Mouse (Mus musculus) hindbrain, postnatal 0 days (tissue): ENCODE measurements at regions not wholly inside any gene's neighbourhood (a gene's known extent, or its start where the extent isn't known, plus 50 kb on each side); places are given as distances from the start of the nearest gene placed in this dataset.
A peak's percentile ranks its signal among the peaks of the same experiment; 100 is the strongest.

Experiments used
- ATAC-seq: fragments of 200-750 bp; cut with Nextera tagmentation; 2 replicates; pipeline ENCODE4 v1.8.0; 2017; ENCODE audit warnings: mild to moderate bottlenecking, moderate TSS enrichment, moderate library complexity
- DNase-seq: peaks from one replicate; pipeline ENCODE4 v3.0.0-alpha.2; 2015; ENCODE audit warnings: low spot score
- H3K27ac ChIP-seq: fragments of 300-500 bp; sonication (generic); 2 replicates; pipeline ENCODE4 v1.5.1; 2014; ENCODE audit warnings: mild to moderate bottlenecking
- H3K27me3 ChIP-seq: fragments of 300-500 bp; sonication (generic); 2 replicates; pipeline ENCODE4 v1.6.1; 2014; ENCODE audit warnings: low read length, mixed read lengths; ENCODE audit not compliant: insufficient read depth
- H3K36me3 ChIP-seq: fragments of 300-500 bp; sonication (generic); 2 replicates; pipeline ENCODE4 v1.6.1; 2014; ENCODE audit warnings: low read length, mixed read lengths; ENCODE audit not compliant: insufficient read depth
- H3K4me1 ChIP-seq: fragments of 300-500 bp; sonication (generic); 2 replicates; pipeline ENCODE4 v1.6.1; 2014; ENCODE audit warnings: antibody characterized with exemption, low read length, mixed read lengths; ENCODE audit not compliant: insufficient read depth
- H3K4me2 ChIP-seq: fragments of 300-500 bp; sonication (generic); 2 replicates; pipeline ENCODE4 v1.6.1; 2014; ENCODE audit warnings: low read depth, mild to moderate bottlenecking, low read length, moderate library complexity, mixed read lengths
- H3K4me3 ChIP-seq: fragments of 300-500 bp; sonication (generic); 2 replicates; pipeline ENCODE4 v1.5.1; 2014; ENCODE audit warnings: low read length
- H3K9ac ChIP-seq: fragments of 300-500 bp; sonication (generic); replicated peaks from 2 replicates; pipeline ENCODE4 v1.6.1; 2014; ENCODE audit warnings: mild to moderate bottlenecking, low read length, moderate library complexity, mixed read lengths
- H3K9me3 ChIP-seq: fragments of 300-500 bp; sonication (generic); 2 replicates; pipeline ENCODE4 v1.6.1; 2016; ENCODE audit warnings: low read length, mixed read lengths
- CTCF ChIP-seq: IDR thresholded peaks from 2 replicates; pipeline ENCODE4 v1.5.1; 2016; ENCODE audit warnings: antibody characterized with exemption, control low read depth, low read depth
- WGBS: fragments of 180-500 bp; shearing (Covaris S2); extraction: QIAGEN DNeasy Blood & Tissue Kit; methylation state at CpG from one replicate; pipeline ENCODE4 v1.1.7; 2014; 5-methylcytosine and 5-hydroxymethylcytosine counted together

GRCm38 (mm10) chr2:180835936-180836602 is 59.4 kb upstream of the Bhlhe23 start:
- peak; percentile 70 for ATAC-seq
- Histone ChIP-seq H3K27ac (peak overlapping the region; percentile 56; the same call in 1 of the 2 replicates), H3K4me3 (no peak overlapping the region), H3K36me3 (no peaks in the 10 kb centered on the region), H3K4me2 (no peak overlapping the region), H3K9ac (no peak overlapping the region), H3K4me1 (no peaks in the 10 kb centered on the region; the same call in 1 of the 2 replicates), H3K9me3 (no peaks in the 10 kb centered on the region), H3K27me3 (no peaks in the 10 kb centered on the region)
- TF ChIP-seq CTCF: no peak
- 62% methylated on average over 6 of the region's 6 CpGs for WGBS
- peak; percentile 39 for DNase-seq

- no peak overlapping the region for H3K9ac ChIP-seq
- no peaks in the 10 kb centered on the region for H3K9me3 ChIP-seq
- no peak overlapping the region for H3K27ac ChIP-seq
- H3K4me3 ChIP-seq: no peak overlapping the region
- DNase-seq (no peak), ATAC-seq (no peak)
- H3K4me1 ChIP-seq: no peaks in the 10 kb centered on the region; the same call in 1 of the 2 replicates
- TF ChIP-seq CTCF: no peak
- no peaks in the 10 kb centered on the region for H3K27me3 ChIP-seq
- no peak overlapping the region for H3K4me2 ChIP-seq
- H3K36me3 ChIP-seq: no peaks in the 10 kb centered on the region
- 70% methylated on average over 7 of the region's 7 CpGs for WGBS
Measured at GRCm38 (mm10) chr2:180832711-180833110, 56.0 kb upstream of the Bhlhe23 start.

- ATAC-seq (no peak), DNase-seq (no peak)
- H3K9ac ChIP-seq: no peak overlapping the region
- 80% methylated on average over 2 of the region's 2 CpGs for WGBS
- H3K4me2 ChIP-seq: no peak overlapping the region
- H3K4me3 ChIP-seq: no peak overlapping the region
- H3K9me3 ChIP-seq: no peaks in the 10 kb centered on the region
- H3K27ac ChIP-seq: no peak overlapping the region
- TF ChIP-seq CTCF: no peak
- no peaks in the 10 kb centered on the region for H3K27me3 ChIP-seq
- H3K4me1 ChIP-seq: 0 out of 2 replicates have a peak, but pooled peaks cover under 1% of the 10 kb centered on the region
- H3K36me3 ChIP-seq: no peaks in the 10 kb centered on the region
Measured at GRCm38 (mm10) chr2:180830607-180831006, 53.9 kb upstream of the Bhlhe23 start.

- Histone ChIP-seq H3K27ac (no peak overlapping the region), H3K27me3 (no peaks in the 10 kb centered on the region), H3K4me2 (no peak overlapping the region), H3K9ac (no peak overlapping the region), H3K4me1 (0 out of 2 replicates have a peak, but pooled peaks cover 4% of the 10 kb centered on the region), H3K9me3 (no peaks in the 10 kb centered on the region), H3K4me3 (no peak overlapping the region), H3K36me3 (no peaks in the 10 kb centered on the region)
- TF ChIP-seq CTCF: no peak
- ATAC-seq: no peak
- DNase-seq: no peak
- WGBS: 68% methylated on average over 2 of the region's 2 CpGs
Measured at GRCm38 (mm10) chr2:180828086-180828485, 51.4 kb upstream of the Bhlhe23 start.

GRCm38 (mm10) chr2:180826742-180827141 is 50.0 kb upstream of the Bhlhe23 start:
- no peaks in the 10 kb centered on the region for H3K9me3 ChIP-seq
- ATAC-seq (no peak), DNase-seq (no peak)
- H3K9ac ChIP-seq: no peak overlapping the region
- WGBS: 91% methylated on average over 1 of the region's 1 CpGs
- no peaks in the 10 kb centered on the region for H3K27me3 ChIP-seq
- H3K4me3 ChIP-seq: no peak overlapping the region
- H3K27ac ChIP-seq: no peak overlapping the region
- H3K4me2 ChIP-seq: no peak overlapping the region
- H3K36me3 ChIP-seq: no peaks in the 10 kb centered on the region
- no peak for TF ChIP-seq CTCF
- 0 out of 2 replicates have a peak, but pooled peaks cover 4% of the 10 kb centered on the region for H3K4me1 ChIP-seq
